Mouse (Mus musculus): ENCODE measurements around the gene Pwwp2b. TPM values are rescaled to one million over a fixed set of nuclear protein-coding genes. Genes with fewer than 3 reads are reported as not detected.

The Pwwp2b gene
- total and polyA plus RNA-seq, 3 experiments = 1.9 to 4.3 TPM; not detected in 1

DNA sequence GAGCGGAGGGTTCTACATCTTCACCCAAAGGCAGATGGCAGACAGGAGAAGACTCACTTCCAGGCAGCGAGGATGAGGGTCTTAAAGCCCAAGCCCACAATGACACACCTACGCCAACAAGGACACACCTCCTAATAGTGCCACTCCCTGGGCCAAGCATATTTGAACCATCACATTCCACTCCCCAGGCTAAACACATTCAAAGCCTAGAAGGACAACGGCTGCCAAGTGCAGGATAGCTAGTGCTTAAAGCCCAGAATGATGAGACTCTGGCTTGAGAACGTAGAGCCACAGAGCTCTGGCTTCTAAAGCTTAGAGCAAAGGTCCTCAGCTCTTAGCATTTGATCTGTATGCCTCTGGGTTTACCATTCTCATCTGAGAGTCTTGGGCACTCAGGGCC lies 45.8 kb downstream of the Pwwp2b start:
- no peak for TF ChIP-seq GATA1 (IDR thresholded peaks at IDR 0.05; ENCODE audit: low read depth, low read length)
- no peak for TF ChIP-seq TCF12 (IDR thresholded peaks at IDR 0.05; ENCODE audit: low read depth, low read length)
- no peak for TF ChIP-seq MEF2A (IDR thresholded peaks at IDR 0.05; ENCODE audit: extremely low read depth, insufficient replicate concordance, low read depth, low read length, poor library complexity, severe bottlenecking)
- no peak for TF ChIP-seq TAL1 (IDR thresholded peaks at IDR 0.05; ENCODE audit: low read length)
- TF ChIP-seq MAZ (IDR thresholded peaks at IDR 0.05; ENCODE audit: low read depth, low read length) = no peak
- no peak for TF ChIP-seq CTCF (IDR thresholded peaks at IDR 0.05 in 2 of 3, conservative IDR thresholded peaks at IDR 0.05 in 1 of 3; ENCODE audit: control insufficient read depth in 1 of 3, insufficient read depth in 1 of 3, low read depth in 2 of 3, low read length in 3 of 3, poor library complexity in 1 of 3, severe bottlenecking in 1 of 3)
- TF ChIP-seq ELF1 (IDR thresholded peaks at IDR 0.05; ENCODE audit: low read depth, low read length) = no peak
- TF ChIP-seq NRF1 (IDR thresholded peaks at IDR 0.05; ENCODE audit: insufficient read depth, low read depth, low read length, poor library complexity, severe bottlenecking) = no peak
- TF ChIP-seq MXI1 (IDR thresholded peaks at IDR 0.05; ENCODE audit: low read depth, low read length) = no peak
- TF ChIP-seq USF2 (IDR thresholded peaks at IDR 0.05; ENCODE audit: borderline replicate concordance in 1 of 2, insufficient read depth in 1 of 2, low read depth in 1 of 2, low read length in 2 of 2) = no peak
- TF ChIP-seq MAFK (IDR thresholded peaks at IDR 0.05; ENCODE audit: borderline replicate concordance, low read depth, low read length) = no peak
- no peak for TF ChIP-seq ZMIZ1 (IDR thresholded peaks at IDR 0.05; ENCODE audit: low read depth, low read length)
- TF ChIP-seq MAX (IDR thresholded peaks at IDR 0.05; ENCODE audit: low read length) = no peak
- H3K27me3 ChIP-seq (ENCODE audit: control insufficient read depth in 1 of 2, insufficient read depth in 2 of 2, low read length in 2 of 2) = peaks cover 0 to 1% of the 10 kb centered on the region in 2 experiments; a peak in 2 of 4 replicates
- DNase-seq (ENCODE audit: low read depth, low spot score) = no peak
- H3K79me2 ChIP-seq (ENCODE audit: control insufficient read depth, insufficient read depth, low read length, poor library complexity) = no peaks in the 10 kb centered on the region
- H3K4me1 ChIP-seq (ENCODE audit: control insufficient read depth in 1 of 2, insufficient read depth in 2 of 2, low read length in 2 of 2) = peaks cover 2 to 18% of the 10 kb centered on the region in 2 experiments; a peak in 3 of 4 replicates
- peaks cover 0 to 11% of the 10 kb centered on the region in 2 experiments; a peak in 2 of 4 replicates for H3K36me3 ChIP-seq (ENCODE audit: control insufficient read depth in 1 of 2, insufficient read depth in 2 of 2, low read length in 2 of 2)
- no peaks in the 10 kb centered on the region for H3K9me3 ChIP-seq (replicated peaks; ENCODE audit: insufficient read depth, low read length)
- no peak overlapping the region for H3K4me3 ChIP-seq (ENCODE audit: control insufficient read depth in 1 of 2, insufficient read depth in 1 of 2, low read depth in 2 of 2, low read length in 2 of 2)
- no peak overlapping the region for H3K27ac ChIP-seq (ENCODE audit: control insufficient read depth, low read depth, low read length)
- H3K9ac ChIP-seq (ENCODE audit: control insufficient read depth, low read depth, low read length, poor library complexity, severe bottlenecking) = no peak overlapping the region

DNA sequence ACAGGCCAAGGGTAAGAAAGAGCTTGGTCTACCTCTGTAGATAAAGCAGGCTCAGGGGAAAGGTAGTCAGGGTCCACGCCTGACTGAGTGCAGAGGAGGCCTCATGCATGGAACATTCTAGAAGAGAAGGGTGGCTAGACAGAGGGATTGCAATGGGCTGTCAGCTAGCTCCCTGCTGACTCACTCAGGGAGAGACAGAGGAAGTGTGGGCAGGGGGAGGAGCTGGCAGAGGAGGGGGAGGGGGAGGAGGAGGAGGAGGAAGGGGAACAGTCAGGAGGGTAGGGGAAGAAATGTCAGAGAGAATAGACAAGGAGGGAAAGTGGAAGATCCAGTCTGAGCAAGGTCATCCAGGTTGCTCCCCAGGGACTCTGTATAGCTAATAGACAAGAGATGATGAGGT lies 47.4 kb downstream of the Pwwp2b start:
- H3K79me2 ChIP-seq (ENCODE audit: control insufficient read depth, insufficient read depth, low read length, poor library complexity) = no peaks in the 10 kb centered on the region
- H3K9ac ChIP-seq (ENCODE audit: control insufficient read depth, low read depth, low read length, poor library complexity, severe bottlenecking) = peak overlapping the region; percentile 37; the same call in 1 of the 2 replicates
- H3K4me3 ChIP-seq (ENCODE audit: control insufficient read depth in 1 of 2, insufficient read depth in 1 of 2, low read depth in 2 of 2, low read length in 2 of 2) = no peak overlapping the region
- peaks cover 0 to 11% of the 10 kb centered on the region in 2 experiments; a peak in 2 of 4 replicates for H3K36me3 ChIP-seq (ENCODE audit: control insufficient read depth in 1 of 2, insufficient read depth in 2 of 2, low read length in 2 of 2)
- peak; percentile 74 for DNase-seq (ENCODE audit: low read depth, low spot score)
- peak overlapping the region; percentile 59 for H3K27ac ChIP-seq (ENCODE audit: control insufficient read depth, low read depth, low read length)
- no peaks in the 10 kb centered on the region for H3K9me3 ChIP-seq (replicated peaks; ENCODE audit: insufficient read depth, low read length)
- H3K27me3 ChIP-seq (ENCODE audit: control insufficient read depth in 1 of 2, insufficient read depth in 2 of 2, low read length in 2 of 2) = no peaks in the 10 kb centered on the region
- H3K4me1 ChIP-seq (ENCODE audit: control insufficient read depth in 1 of 2, insufficient read depth in 2 of 2, low read length in 2 of 2) = peaks cover 2 to 18% of the 10 kb centered on the region in 2 experiments; a peak in 3 of 4 replicates
- TF ChIP-seq TBP (IDR thresholded peaks at IDR 0.05; ENCODE audit: low read depth, low read length) (0 out of 2 replicates have a peak, but pooled peaks have one; percentile 34), ETS1 (IDR thresholded peaks at IDR 0.05; ENCODE audit: low read depth, low read length) (0 out of 2 replicates have a peak, but pooled peaks have one; percentile 28), GABPA (IDR thresholded peaks at IDR 0.05; ENCODE audit: low read depth, low read length) (no peak), UBTF (IDR thresholded peaks at IDR 0.05; ENCODE audit: borderline replicate concordance, insufficient read depth, low read depth, low read length) (no peak), MEF2A (IDR thresholded peaks at IDR 0.05; ENCODE audit: extremely low read depth, insufficient replicate concordance, low read depth, low read length, poor library complexity, severe bottlenecking) (no peak), MAX (IDR thresholded peaks at IDR 0.05; ENCODE audit: low read length) (no peak), MAZ (IDR thresholded peaks at IDR 0.05; ENCODE audit: low read depth, low read length) (0 out of 2 replicates have a peak, but pooled peaks have one; percentile 54), ZKSCAN1 (IDR thresholded peaks at IDR 0.05; ENCODE audit: low read depth, low read length) (no peak), USF2 (IDR thresholded peaks at IDR 0.05; ENCODE audit: borderline replicate concordance in 1 of 2, insufficient read depth in 1 of 2, low read depth in 1 of 2, low read length in 2 of 2) (no peak), KAT2A (conservative IDR thresholded peaks at IDR 0.05; ENCODE audit: low read depth, low read length) (no peak), JUND (IDR thresholded peaks at IDR 0.05; ENCODE audit: low read depth, low read length) (no peak), MXI1 (IDR thresholded peaks at IDR 0.05; ENCODE audit: low read depth, low read length) (no peak), ZC3H11A (IDR thresholded peaks at IDR 0.05; ENCODE audit: low read depth, low read length) (no peak), POLR2AphosphoS2 (IDR thresholded peaks at IDR 0.05; ENCODE audit: low read length) (no peak), MAFK (IDR thresholded peaks at IDR 0.05; ENCODE audit: borderline replicate concordance, low read depth, low read length) (no peak), TCF12 (IDR thresholded peaks at IDR 0.05; ENCODE audit: low read depth, low read length) (no peak), ZMIZ1 (IDR thresholded peaks at IDR 0.05; ENCODE audit: low read depth, low read length) (no peak), MYC (IDR thresholded peaks at IDR 0.05; ENCODE audit: low read depth, low read length) (no peak), CTCF (IDR thresholded peaks at IDR 0.05 in 2 of 3, conservative IDR thresholded peaks at IDR 0.05 in 1 of 3; ENCODE audit: control insufficient read depth in 1 of 3, insufficient read depth in 1 of 3, low read depth in 2 of 3, low read length in 3 of 3, poor library complexity in 1 of 3, severe bottlenecking in 1 of 3) (no peak), RAD21 (IDR thresholded peaks at IDR 0.05; ENCODE audit: low read depth, low read length) (no peak), TAL1 (IDR thresholded peaks at IDR 0.05; ENCODE audit: low read length) (no peak), POLR2AphosphoS5 (IDR thresholded peaks at IDR 0.05; ENCODE audit: borderline replicate concordance, low read depth, low read length) (no peak), ELF1 (IDR thresholded peaks at IDR 0.05; ENCODE audit: low read depth, low read length) (no peak), EP300 (IDR thresholded peaks at IDR 0.05; ENCODE audit: low read depth in 1 of 2, low read length in 2 of 2) (peak in 1 of 2 experiments; percentile 45; a peak in 2 of 4 replicates), CHD2 (IDR thresholded peaks at IDR 0.05; ENCODE audit: low read length) (no peak)

Data from MEL (cell line).